Mouse (Mus musculus) brain, embryonic 14.5 days (tissue): ENCODE measurements around the gene Ccdc181. TPM values are rescaled to one million over a fixed set of nuclear protein-coding genes. Genes with fewer than 3 reads are reported as not detected.

Source experiments
- DNase-seq: peaks from one replicate; pipeline ENCODE4 v3.0.0-alpha.2; 2011; ENCODE audit warnings: low read depth
- CTCF ChIP-seq: fragments of 200-500 bp; IDR thresholded peaks from 2 replicates; pipeline ENCODE4 v1.5.1; 2012; ENCODE audit warnings: inconsistent platforms, mild to moderate bottlenecking, moderate library complexity, borderline replicate concordance; ENCODE audit not compliant: insufficient read depth, insufficient read length; ENCODE audit errors: extremely low read depth
- POLR2A ChIP-seq: fragments of 200-500 bp; IDR thresholded peaks from 2 replicates; pipeline ENCODE4 v1.6.1; 2012; ENCODE audit warnings: mild to moderate bottlenecking, inconsistent platforms, borderline replicate concordance; ENCODE audit not compliant: poor library complexity, insufficient read depth, insufficient read length, severe bottlenecking; ENCODE audit errors: extremely low read depth
- polyA plus RNA-seq: library from polyadenylated mRNA; depleted of rRNA; stranded (reverse); fragments of >200 nt; gene quantifications from 2 replicates; pipeline ENCODE4 v1.2.3, GENCODE M21; 2012; rRNA removed

Gene Ccdc181
- polyA plus RNA-seq, 1 experiment = 13.0 TPM

DNA sequence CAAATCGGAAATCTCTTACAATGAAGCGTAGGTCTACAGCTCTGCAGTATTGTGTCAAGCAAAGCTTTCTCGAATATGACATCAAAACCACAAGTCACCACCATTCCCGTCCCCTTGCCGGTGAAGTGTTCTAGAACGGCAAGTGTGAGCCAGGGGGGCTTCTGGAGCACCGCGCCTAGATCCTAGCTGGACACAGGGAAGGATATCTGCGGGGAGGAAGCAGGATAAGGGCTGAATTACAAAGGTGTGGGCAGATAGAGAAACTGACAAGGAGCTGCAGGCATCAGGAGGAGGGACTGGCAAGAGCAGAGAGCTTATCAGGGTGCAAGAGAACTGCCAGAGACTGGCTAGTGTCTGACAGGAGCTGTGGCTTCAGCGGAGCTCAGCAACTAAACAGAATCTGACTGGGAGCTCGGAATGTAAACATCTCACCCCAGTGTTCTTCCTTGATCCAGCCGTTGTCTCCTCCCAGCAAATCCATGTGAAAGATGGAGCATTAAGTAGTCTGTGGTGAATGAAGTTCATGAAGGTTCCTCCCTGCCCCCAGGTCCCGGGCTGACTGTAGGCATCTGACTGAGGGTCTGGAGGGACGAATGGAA is 44.3 kb downstream of the Ccdc181 start:
- TF ChIP-seq POLR2A (no peak), CTCF (no peak)
- DNase-seq = no peak

DNA sequence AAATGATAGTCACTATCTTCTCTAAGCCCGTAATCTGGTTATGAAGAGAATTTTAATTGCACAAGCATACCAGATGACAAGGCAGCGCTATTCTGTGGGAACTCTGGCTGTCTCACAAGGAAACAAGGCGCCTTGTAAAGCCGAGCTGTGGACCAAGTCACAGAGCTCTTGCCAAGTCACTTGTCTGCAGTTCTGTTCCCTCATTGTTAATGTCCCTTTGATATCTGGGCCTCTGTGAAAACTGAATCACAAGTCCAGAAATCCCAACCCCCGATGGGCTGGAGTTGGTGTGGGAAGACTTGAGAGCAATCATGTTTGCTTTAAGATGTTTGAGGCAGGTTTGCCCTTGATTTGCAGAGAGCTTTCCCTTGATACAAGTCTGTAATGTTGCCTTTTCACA is 45.3 kb downstream of the Ccdc181 start:
- TF ChIP-seq POLR2A (no peak), CTCF (no peak)
- DNase-seq = peak; percentile 84

DNA sequence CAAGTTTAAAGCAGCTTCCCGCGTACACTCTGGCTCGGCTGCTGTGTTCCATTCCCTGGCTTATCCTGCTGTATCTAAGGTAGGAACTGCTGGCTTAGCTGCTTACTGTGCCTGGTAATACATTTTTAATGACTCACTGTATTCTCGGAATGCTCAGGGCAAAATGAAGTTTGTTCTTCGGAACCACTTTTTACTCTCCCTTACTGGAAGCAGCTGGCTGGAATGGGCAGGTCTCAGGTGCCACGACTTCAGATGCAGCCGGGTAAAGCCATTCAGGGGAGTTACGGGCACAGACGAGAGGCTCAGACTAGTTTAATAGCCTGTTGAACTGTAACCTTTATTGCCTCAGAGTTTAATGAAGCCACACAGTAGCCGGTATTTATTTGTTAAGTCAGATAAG is 46.0 kb downstream of the Ccdc181 start:
- no peak for DNase-seq

DNA sequence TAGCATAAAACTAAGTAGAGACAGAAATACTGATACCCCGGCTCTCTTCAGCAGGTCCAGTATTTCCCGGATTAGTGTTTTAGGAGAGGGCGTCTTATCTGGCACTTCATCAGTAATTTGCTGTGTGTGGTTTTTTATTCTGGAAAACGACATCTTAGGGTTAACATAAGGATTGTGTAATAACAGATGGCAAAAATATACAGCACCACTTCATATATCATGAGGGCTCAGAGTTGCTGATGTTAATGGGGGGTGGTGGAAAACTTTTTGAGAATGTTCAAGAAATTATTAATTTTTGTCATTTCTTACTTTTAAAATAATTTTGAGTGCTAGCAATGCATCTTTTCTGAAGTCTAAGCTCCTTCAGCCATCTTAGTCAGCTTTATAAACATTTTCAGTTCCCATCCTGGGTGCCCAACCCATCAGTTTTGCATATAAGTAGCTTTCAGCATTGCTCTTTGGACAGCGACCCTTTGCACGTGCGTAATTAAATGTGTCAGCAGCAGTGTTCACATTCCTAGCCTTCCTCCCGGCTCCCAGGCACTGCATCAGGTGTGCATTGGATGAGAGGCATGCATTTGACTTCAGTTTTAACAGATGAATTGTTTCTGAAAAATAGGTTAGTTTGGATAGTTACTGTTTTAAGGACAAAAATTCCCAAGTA is 47.7 kb downstream of the Ccdc181 start:
- TF ChIP-seq POLR2A = no peak
- TF ChIP-seq CTCF = no peak
- no peak for DNase-seq

More for the DNA sequence above, 46.0 kb downstream of the Ccdc181 start:
- no peak for TF ChIP-seq POLR2A
- no peak for TF ChIP-seq CTCF

DNA sequence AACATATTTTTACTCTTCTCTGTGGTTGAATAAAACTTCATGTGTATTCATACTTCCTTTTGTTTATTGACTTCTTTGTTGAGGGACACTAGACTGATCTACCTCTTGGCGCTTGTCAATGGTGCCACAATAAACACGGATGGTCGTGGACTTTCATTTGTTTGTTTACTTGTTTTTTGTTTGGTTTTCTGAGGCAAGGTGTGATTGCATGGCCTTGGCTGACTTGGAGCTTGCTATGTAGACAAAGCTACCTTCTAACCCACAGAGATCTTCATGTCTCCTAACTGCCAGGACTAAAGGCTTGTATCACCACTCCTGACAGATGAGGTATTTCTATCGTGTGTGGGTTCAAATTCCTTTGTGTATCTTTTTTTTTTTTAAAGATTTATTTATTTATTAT is 48.8 kb downstream of the Ccdc181 start:
- TF ChIP-seq CTCF (no peak), POLR2A (no peak)
- DNase-seq = no peak

DNA sequence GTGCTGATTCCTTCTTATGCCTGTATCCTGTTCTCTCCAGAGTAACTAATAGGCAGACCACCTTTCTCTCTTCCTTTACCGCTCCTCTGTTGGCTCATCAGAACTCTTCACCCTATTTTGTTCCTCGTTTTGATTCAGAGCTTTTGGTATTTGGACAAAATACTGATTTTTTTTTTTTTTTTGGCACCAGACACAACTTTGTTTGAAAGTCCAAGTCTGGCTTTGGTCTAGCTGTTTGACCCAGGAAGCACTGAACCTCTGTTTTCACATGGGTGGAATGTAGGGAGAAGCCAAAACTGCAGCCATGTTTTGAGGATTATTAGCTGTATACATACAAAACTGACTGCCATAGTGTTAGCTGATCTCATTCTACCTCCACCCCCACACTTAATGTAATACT is 49.5 kb downstream of the Ccdc181 start:
- no peak for DNase-seq
- TF ChIP-seq POLR2A = no peak

DNA sequence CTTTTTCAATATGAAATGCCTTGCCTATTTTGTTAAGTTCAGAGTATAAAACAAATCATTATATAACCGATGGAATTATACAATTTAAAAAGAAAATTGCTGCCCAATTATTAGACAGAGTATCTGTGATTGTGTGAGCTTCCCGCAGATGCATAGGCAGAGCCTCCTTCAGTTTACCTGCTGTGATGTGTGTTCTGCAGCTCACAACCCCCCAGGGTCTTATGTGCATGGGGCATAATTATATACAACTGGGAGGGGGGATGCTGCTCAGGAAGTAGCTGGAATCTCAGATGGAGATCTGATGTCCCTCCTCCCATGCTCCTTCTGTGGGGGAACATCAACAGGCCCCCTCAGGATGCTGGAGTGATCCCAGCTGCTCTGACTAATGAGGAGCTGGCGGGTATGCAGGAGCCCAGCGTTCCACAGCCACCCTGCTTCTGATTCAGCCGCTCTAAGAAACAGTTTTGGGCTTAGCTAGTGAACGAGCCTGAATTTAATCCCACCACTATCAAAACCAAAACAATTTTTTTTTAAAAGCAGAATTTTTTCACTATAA is 51.3 kb downstream of the Ccdc181 start:
- no peak for TF ChIP-seq CTCF
- DNase-seq = peak; percentile 74

DNA sequence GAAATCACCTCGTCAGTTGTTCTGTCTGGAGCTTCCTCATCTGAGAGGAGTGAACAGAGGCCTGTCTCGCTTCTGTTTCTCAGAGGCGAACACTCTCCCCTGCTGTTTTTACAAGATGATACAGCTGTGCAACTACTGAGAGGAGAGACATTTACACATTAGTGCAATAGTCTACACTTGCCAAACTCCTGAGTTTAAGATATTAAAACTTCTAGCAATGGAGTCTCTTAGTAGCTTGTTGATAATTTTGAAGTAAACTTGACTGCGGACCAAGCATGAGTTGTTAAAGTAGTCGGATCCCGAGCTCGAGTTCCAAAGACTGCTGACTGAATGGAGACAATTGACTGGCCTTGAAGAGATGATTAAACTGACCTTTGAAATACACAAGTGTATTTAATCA is 52.4 kb downstream of the Ccdc181 start:
- TF ChIP-seq POLR2A = no peak
- no peak for TF ChIP-seq CTCF
- no peak for DNase-seq

DNA sequence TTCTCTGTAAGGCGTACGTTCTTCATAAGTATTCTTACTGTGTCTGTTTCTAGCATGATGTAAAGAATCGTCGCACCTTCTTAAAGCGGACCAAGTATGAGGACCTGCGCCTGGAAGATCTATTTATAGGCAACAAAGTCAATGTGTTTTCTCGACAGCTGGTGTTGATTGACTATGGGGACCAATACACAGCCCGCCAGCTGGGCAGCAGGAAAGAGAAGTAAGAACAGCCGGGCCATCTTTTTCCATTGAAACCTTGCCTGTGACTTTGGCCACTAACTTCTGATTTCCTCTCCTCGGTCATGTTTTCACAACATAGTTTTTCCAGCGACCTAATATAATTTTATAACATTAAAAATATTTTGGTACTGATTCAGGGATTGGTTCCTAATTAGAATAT is 57.2 kb downstream of the Ccdc181 start:
- no peak for DNase-seq
- TF ChIP-seq CTCF (no peak), POLR2A (no peak)

DNA sequence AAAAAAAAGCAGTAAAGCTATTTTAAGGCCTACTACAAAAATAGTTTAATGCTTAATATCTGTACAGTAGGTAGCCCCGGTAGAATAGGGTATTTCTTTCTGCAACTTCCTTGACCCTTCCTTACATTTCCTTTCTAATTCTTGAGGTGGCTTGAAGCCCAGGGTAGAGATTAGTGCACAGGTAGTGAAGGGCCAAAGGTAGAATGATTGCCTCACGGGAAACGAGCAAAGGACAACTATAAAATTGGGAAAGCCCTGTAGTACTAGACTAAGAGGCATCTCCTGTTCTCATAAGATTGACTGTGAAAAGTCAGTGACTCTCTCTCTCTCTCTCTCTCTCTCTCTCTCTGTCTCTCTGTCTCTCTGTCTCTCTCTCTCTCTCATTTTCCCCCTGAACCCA is 60.0 kb downstream of the Ccdc181 start:
- TF ChIP-seq POLR2A = no peak
- TF ChIP-seq CTCF = no peak
- no peak for DNase-seq

DNA sequence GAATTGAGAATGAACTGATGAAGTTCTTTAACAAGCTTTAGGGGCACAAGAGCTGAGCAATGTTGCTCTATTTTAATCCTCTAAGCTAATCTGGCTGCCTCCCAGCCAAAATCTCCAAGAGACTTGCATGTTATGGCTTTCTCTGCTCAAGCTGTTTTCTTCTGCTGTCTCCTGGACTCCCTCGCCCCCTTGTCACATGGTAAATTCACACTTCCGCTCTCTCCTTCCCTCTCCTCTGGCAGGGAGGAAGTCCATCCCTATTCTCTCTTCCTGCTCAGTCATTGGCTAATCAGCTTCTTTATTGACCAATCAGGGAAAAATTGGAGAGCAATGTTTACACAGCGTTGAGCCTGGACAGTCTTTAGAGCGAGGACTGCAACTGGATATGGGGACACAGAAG is 60.5 kb downstream of the Ccdc181 start:
- DNase-seq = no peak
- TF ChIP-seq CTCF (no peak), POLR2A (no peak)

Other genes with a start within 250 kb of the Ccdc181 start
- 0.03 and 0.05 TPM in 2 replicates for gene Sele, start 227.4 kb upstream of the Ccdc181 start, polyA plus RNA-seq
- gene Sell, start 213.6 kb upstream of the Ccdc181 start, polyA plus RNA-seq = 0.12 TPM in 1 of 2 replicates, not detected in the other
- gene Selp, start 160.3 kb upstream of the Ccdc181 start, polyA plus RNA-seq = not detected in 2 replicates
- gene F5, start 123.7 kb upstream of the Ccdc181 start, polyA plus RNA-seq = 0.16 and 0.36 TPM in 2 replicates
- 8.3 and 8.5 TPM in 2 replicates for gene Slc19a2, start 26.5 kb upstream of the Ccdc181 start, polyA plus RNA-seq
- 18.4 and 19.2 TPM in 2 replicates for gene Nme7, start 28.5 kb downstream of the Ccdc181 start, polyA plus RNA-seq
- 10.7 and 12.3 TPM in 2 replicates for gene Blzf1, start 31.9 kb downstream of the Ccdc181 start, polyA plus RNA-seq
- 78.0 and 126 TPM in 2 replicates for gene Atp1b1, start 182.8 kb downstream of the Ccdc181 start, polyA plus RNA-seq